Mouse (Mus musculus): ENCODE measurements around the gene Wnt10a. TPM values are rescaled to one million over a fixed set of nuclear protein-coding genes. Genes with fewer than 3 reads are reported as not detected.
A peak's percentile ranks its signal among the peaks of the same experiment; 100 is the strongest.
"Not testable (repeated sequence)": the region's sequence is repeated elsewhere in the genome, so short reads cannot be mapped to it uniquely, and the experiment has no call there.

The Wnt10a gene
- polyA plus RNA-seq, 1 experiment from 2014 or later = not detected

GRCm38 (mm10) chr1:74817219-74817618, 25.9 kb downstream of the Wnt10a start:
- 16% methylated on average over 14 of the region's 14 CpGs for WGBS
- H3K27me3 ChIP-seq (replicated peaks) = peaks cover 3% of the 10 kb centered on the region

GRCm38 (mm10) chr1:74818509-74818908, 27.2 kb downstream of the Wnt10a start:
- Histone ChIP-seq H3K27me3 (replicated peaks) (no peaks in the 10 kb centered on the region), H3K36me3 (no peaks in the 10 kb centered on the region), H3K9me3 (no peaks in the 10 kb centered on the region), H3K9ac (no peak overlapping the region), H3K4me3 (no peak overlapping the region), H3K4me2 (no peak overlapping the region), H3K27ac (replicated peaks) (no peak overlapping the region), H3K4me1 (peaks cover 19% of the 10 kb centered on the region)
- WGBS = 97% methylated on average over 1 of the region's 1 CpGs
- ATAC-seq (ENCODE audit: extremely low read depth, insufficient number of reproducible peaks, low FRiP score, low TSS enrichment) = no peak

More at GRCm38 (mm10) chr1:74817219-74817618, 25.9 kb downstream of the Wnt10a start:
- H3K4me2 ChIP-seq = peak overlapping the region; percentile 74
- H3K4me3 ChIP-seq = peak overlapping the region; percentile 83
- ATAC-seq (ENCODE audit: extremely low read depth, insufficient number of reproducible peaks, low FRiP score, low TSS enrichment) = no peak
- peaks cover 19% of the 10 kb centered on the region for H3K4me1 ChIP-seq
- peak overlapping the region; percentile 86 for H3K27ac ChIP-seq (replicated peaks)
- H3K9ac ChIP-seq = peak overlapping the region; percentile 92
- H3K9me3 ChIP-seq = no peaks in the 10 kb centered on the region
- H3K36me3 ChIP-seq = no peaks in the 10 kb centered on the region

- H3K27ac ChIP-seq (replicated peaks); H3K4me2 ChIP-seq; H3K27me3 ChIP-seq (replicated peaks); H3K4me3 ChIP-seq; H3K4me1 ChIP-seq; ATAC-seq (ENCODE audit: extremely low read depth, insufficient number of reproducible peaks, low FRiP score, low TSS enrichment); H3K36me3 ChIP-seq; H3K9ac ChIP-seq; H3K9me3 ChIP-seq: not testable (repeated sequence)
- 90% methylated on average over 4 of the region's 4 CpGs for WGBS
Observed at GRCm38 (mm10) chr1:74823598-74823997, 32.3 kb downstream of the Wnt10a start.

DNA sequence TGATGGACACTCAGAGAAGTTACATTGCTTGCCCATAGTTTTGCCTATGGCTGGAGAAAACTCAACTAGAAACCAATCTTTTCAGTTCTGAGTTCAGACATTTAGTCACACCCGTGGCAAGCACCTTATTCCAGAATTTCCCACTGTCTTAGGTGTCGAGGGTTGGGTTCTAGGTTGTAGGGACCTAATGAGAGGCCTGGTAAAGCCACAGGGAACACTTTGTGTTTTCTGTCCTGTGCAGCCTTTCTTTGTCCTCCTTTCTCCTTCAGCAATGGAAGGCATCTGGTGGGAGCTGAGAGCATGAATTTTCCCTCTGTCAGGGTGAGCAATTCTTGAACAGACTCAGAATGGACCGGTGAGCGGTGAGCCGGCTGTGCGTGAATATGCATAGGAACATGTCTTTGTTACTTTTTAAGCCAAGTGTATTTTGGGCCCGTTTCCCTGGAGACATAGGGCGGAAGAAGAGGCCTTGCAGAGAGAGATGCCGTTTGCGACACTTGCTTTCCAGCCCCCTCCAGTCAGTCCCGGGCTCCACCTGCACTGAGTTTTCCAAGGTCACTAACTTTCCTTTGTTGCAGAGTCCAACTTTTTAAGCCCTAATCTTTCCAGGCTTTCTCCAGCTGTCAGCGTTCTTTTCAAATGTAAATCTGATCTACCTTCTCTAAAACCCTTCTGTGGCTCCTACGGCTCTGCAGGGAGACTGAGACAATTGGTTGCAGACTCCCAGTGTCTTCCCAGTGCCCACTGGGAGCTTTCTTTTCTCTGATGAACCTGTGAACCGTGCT, 33.4 kb downstream of the Wnt10a start:
- Histone ChIP-seq H3K9me3 (no peaks in the 10 kb centered on the region), H3K36me3 (no peaks in the 10 kb centered on the region), H3K9ac (no peak overlapping the region), H3K27me3 (replicated peaks) (0 out of 2 replicates have a peak, but pooled peaks cover 4% of the 10 kb centered on the region), H3K27ac (replicated peaks) (no peak overlapping the region), H3K4me1 (no peaks in the 10 kb centered on the region), H3K4me2 (peak overlapping the region; percentile 16; the same call in 1 of the 2 replicates), H3K4me3 (no peak overlapping the region)
- no peak for ATAC-seq (ENCODE audit: extremely low read depth, insufficient number of reproducible peaks, low FRiP score, low TSS enrichment)
- WGBS = 26% methylated on average over 14 of the region's 14 CpGs

- Histone ChIP-seq H3K27ac (replicated peaks) (no peak overlapping the region), H3K9ac (no peak overlapping the region), H3K36me3 (no peaks in the 10 kb centered on the region), H3K4me3 (no peak overlapping the region), H3K9me3 (no peaks in the 10 kb centered on the region), H3K4me2 (no peak overlapping the region), H3K4me1 (no peaks in the 10 kb centered on the region), H3K27me3 (replicated peaks) (peaks cover 24% of the 10 kb centered on the region; the same call in 1 of the 2 replicates)
- WGBS = 63% methylated on average over 9 of the region's 9 CpGs
- no peak for ATAC-seq (ENCODE audit: extremely low read depth, insufficient number of reproducible peaks, low FRiP score, low TSS enrichment)
Observed at GRCm38 (mm10) chr1:74830061-74830460, 38.7 kb downstream of the Wnt10a start.

DNA sequence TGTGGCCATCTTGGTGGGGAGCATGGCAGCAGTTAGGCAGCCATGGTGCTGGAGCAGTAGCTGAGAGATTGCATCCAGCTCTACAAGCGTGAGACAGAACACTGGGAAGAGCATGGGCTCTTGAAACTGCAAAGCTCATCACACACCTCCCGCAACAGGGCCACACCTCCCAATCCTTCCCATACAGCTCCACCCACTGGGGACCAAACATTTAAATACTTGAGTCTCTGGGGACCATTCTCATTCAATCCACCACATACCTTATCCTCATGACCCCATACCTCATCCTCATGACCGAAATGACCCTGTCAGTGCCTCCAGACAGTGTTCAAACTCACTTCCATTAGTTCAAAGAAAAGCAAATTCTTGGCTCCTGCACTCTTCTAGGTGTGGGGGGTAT, 41.9 kb downstream of the Wnt10a start:
- no peak overlapping the region for H3K4me2 ChIP-seq
- H3K36me3 ChIP-seq = no peaks in the 10 kb centered on the region
- no peak for ATAC-seq (ENCODE audit: extremely low read depth, insufficient number of reproducible peaks, low FRiP score, low TSS enrichment)
- no peaks in the 10 kb centered on the region for H3K9me3 ChIP-seq
- H3K4me3 ChIP-seq = no peak overlapping the region
- whole genome bisulfite sequencing = 71% methylated on average over 3 of the region's 3 CpGs
- no peak overlapping the region for H3K9ac ChIP-seq
- H3K4me1 ChIP-seq = no peaks in the 10 kb centered on the region
- H3K27ac ChIP-seq (replicated peaks) = no peak overlapping the region
- H3K27me3 ChIP-seq (replicated peaks) = peaks cover 32% of the 10 kb centered on the region

DNA sequence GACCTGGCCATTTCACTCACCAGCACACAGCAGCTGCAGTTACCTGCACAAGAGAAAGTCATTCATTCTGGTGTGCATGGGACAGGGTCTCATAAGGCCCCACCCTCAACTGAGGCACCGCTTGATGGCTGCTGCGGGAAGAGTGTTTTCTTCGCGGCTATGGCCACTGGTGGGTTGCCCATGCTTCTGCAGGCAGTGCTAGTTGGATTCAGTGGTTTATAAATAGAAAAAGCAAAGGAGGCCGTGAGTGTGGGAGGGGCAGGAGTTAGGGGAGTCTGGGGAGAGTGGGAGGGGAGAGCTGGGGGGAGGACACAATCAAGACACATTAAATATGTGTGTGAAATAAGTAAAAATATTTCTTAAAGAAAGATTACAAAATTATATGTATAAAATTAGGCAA, 51.8 kb downstream of the Wnt10a start:
- ATAC-seq (ENCODE audit: extremely low read depth, insufficient number of reproducible peaks, low FRiP score, low TSS enrichment) = no peak
- Histone ChIP-seq H3K4me3 (no peak overlapping the region), H3K27ac (replicated peaks) (no peak overlapping the region), H3K9ac (no peak overlapping the region), H3K4me1 (no peaks in the 10 kb centered on the region), H3K4me2 (no peak overlapping the region), H3K9me3 (no peaks in the 10 kb centered on the region), H3K27me3 (replicated peaks) (peaks cover 60% of the 10 kb centered on the region), H3K36me3 (no peaks in the 10 kb centered on the region)
- WGBS = 52% methylated on average over 5 of the region's 5 CpGs

DNA sequence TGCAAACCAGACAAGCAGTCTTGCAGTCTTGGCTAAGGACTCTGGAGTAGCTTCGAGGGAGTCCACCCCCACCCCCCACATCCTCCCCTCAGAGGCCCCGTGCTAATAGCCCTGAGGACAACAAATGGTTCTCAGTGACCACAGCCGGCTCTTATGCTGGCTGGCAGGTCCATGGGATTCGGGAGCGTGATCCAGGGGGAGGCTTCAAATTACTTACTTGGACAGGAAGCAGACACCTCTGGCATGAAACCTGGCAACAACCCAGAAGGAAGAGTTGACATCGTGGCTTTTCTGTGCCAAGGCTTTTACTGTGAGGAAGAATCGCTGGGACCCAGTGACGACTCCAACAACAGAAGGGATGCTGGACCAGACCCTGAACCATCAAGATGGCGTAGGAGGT, 55.0 kb downstream of the Wnt10a start:
- H3K9ac ChIP-seq = no peak overlapping the region
- H3K4me1 ChIP-seq = no peaks in the 10 kb centered on the region
- no peak for ATAC-seq (ENCODE audit: extremely low read depth, insufficient number of reproducible peaks, low FRiP score, low TSS enrichment)
- no peak overlapping the region for H3K4me2 ChIP-seq
- no peaks in the 10 kb centered on the region for H3K9me3 ChIP-seq
- WGBS = 23% methylated on average over 9 of the region's 9 CpGs
- H3K27me3 ChIP-seq (replicated peaks) = peaks cover 75% of the 10 kb centered on the region
- no peaks in the 10 kb centered on the region for H3K36me3 ChIP-seq
- H3K4me3 ChIP-seq = no peak overlapping the region
- no peak overlapping the region for H3K27ac ChIP-seq (replicated peaks)

- H3K9me3 ChIP-seq = no peaks in the 10 kb centered on the region
- H3K9ac ChIP-seq = no peak overlapping the region
- ATAC-seq (ENCODE audit: extremely low read depth, insufficient number of reproducible peaks, low FRiP score, low TSS enrichment) = no peak
- peaks cover 85% of the 10 kb centered on the region for H3K27me3 ChIP-seq (replicated peaks)
- no peak overlapping the region for H3K4me2 ChIP-seq
- H3K36me3 ChIP-seq = no peaks in the 10 kb centered on the region
- WGBS = 60% methylated on average over 5 of the region's 5 CpGs
- H3K4me1 ChIP-seq = no peaks in the 10 kb centered on the region
- H3K4me3 ChIP-seq = no peak overlapping the region
- no peak overlapping the region for H3K27ac ChIP-seq (replicated peaks)
Observed at GRCm38 (mm10) chr1:74848946-74849345, 57.6 kb downstream of the Wnt10a start.

DNA sequence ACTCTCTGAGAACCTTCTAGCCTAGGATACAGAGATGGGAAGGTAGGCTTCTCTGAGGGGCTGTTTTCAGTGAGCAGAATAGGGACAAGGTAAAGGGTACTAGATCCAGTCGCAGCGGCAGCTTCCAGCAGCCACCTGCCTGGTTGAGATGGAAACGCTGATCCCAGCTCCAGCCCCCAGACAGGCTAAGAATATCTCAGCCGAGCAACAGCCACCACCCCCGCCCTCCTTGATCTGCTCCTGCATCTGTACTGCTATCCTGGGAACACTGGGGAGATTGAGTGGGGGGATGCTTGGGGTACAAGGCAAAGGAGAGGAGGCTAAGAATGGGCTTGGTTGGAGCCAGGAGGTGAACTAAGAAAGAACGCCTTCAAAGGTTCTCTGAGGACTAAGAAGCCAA, 58.9 kb downstream of the Wnt10a start:
- Histone ChIP-seq H3K9me3 (no peaks in the 10 kb centered on the region), H3K4me1 (peaks cover 10% of the 10 kb centered on the region), H3K27me3 (replicated peaks) (peaks cover 92% of the 10 kb centered on the region), H3K9ac (no peak overlapping the region), H3K36me3 (no peaks in the 10 kb centered on the region), H3K27ac (replicated peaks) (no peak overlapping the region), H3K4me3 (no peak overlapping the region), H3K4me2 (no peak overlapping the region)
- 12% methylated on average over 6 of the region's 6 CpGs for WGBS
- ATAC-seq (ENCODE audit: extremely low read depth, insufficient number of reproducible peaks, low FRiP score, low TSS enrichment) = no peak

GRCm38 (mm10) chr1:74851001-74851775, 59.9 kb downstream of the Wnt10a start:
- no peak overlapping the region for H3K9ac ChIP-seq
- no peak for ATAC-seq (ENCODE audit: extremely low read depth, insufficient number of reproducible peaks, low FRiP score, low TSS enrichment)
- H3K27me3 ChIP-seq (replicated peaks) = peaks cover 96% of the 10 kb centered on the region
- 7% methylated on average over 6 of the region's 6 CpGs for WGBS
- H3K36me3 ChIP-seq = no peaks in the 10 kb centered on the region
- H3K4me1 ChIP-seq = peaks cover 20% of the 10 kb centered on the region
- no peak overlapping the region for H3K4me2 ChIP-seq
- no peak overlapping the region for H3K4me3 ChIP-seq
- no peaks in the 10 kb centered on the region for H3K9me3 ChIP-seq
- H3K27ac ChIP-seq (replicated peaks) = no peak overlapping the region

Measured in heart, embryonic 13.5 days (tissue).